Mouse (Mus musculus) C2C12 (cell line): ENCODE measurements around the gene Mybph.

Experiments
- CEBPB ChIP-seq: IDR thresholded peaks from one replicate; pipeline ENCODE4 v1.6.1; 2011; ENCODE audit warnings: low read depth, mild to moderate bottlenecking, control low read depth, moderate library complexity
- CTCF ChIP-seq: IDR thresholded peaks from one replicate; pipeline ENCODE4 v1.5.1; 2011; ENCODE audit not compliant: control insufficient read depth, insufficient read depth, insufficient read length
- FOSL1 ChIP-seq: IDR thresholded peaks from one replicate; pipeline ENCODE4 v1.8.0; 2011; ENCODE audit warnings: mild to moderate bottlenecking, low read length; ENCODE audit not compliant: poor library complexity, insufficient read depth, severe bottlenecking
- MAX ChIP-seq: IDR thresholded peaks from one replicate; pipeline ENCODE4 v1.6.1; 2011; ENCODE audit warnings: mild to moderate bottlenecking, control low read depth
- MYOD1 ChIP-seq: IDR thresholded peaks from one replicate; pipeline ENCODE4 v1.6.1; 2011; ENCODE audit warnings: low read depth; ENCODE audit not compliant: control insufficient read depth, insufficient read length
- MYOG ChIP-seq: IDR thresholded peaks from one replicate; pipeline ENCODE4 v1.6.1; 2011; ENCODE audit not compliant: control insufficient read depth, insufficient read length; ENCODE audit errors: extremely low read depth
- USF1 ChIP-seq: IDR thresholded peaks from one replicate; pipeline ENCODE4 v1.6.1; 2011; ENCODE audit warnings: low read depth, mild to moderate bottlenecking, control low read depth, moderate library complexity

DNA sequence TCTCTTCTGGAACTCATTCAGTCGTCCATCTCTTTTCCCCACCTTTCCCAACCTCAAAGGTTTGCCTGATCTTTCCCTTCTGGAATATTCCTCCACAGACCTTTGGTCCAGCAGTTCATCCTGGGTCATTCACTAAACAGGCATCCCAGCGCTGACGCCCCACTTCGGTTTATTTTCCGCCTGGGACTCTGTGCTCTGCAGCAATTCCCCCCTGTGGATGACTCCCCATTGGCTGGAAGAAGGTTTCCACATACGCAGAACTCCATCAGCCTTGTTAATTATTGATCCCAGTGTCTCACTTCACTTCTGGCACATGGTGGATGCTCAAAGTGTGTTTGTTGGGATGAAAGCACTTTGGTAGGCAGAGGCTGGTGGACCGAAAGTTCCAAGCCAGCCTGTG is 29.8 kb upstream of the Mybph start:
- TF ChIP-seq MYOD1 (no peak), CTCF (no peak), USF1 (no peak), FOSL1 (no peak), CEBPB (no peak), MYOG (no peak), MAX (no peak)
